Mouse (Mus musculus): Measurements from ENCODE around the gene Sprr2a3.

DNA sequence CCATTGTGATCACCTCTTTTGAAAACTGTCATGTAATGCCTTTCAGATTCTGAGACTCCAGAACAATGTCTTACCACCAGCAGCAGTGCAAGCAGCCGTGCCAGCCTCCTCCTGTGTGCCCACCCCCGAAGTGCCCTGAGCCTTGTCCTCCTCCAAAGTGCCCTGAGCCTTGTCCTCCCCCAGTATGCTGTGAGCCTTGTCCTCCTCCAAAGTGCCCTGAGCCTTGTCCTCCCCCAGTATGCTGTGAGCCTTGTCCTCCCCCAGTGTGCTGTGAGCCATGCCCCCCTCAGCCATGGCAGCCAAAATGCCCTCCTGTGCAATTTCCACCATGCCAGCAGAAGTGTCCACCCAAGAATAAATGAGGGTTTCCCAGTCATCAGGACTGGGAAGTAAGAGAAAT, 32.2 kb downstream of the Sprr2a3 start:
- no peak for TF ChIP-seq GATA1 (IDR thresholded peaks at IDR 0.05; ENCODE audit: borderline replicate concordance, low read length)
- TF ChIP-seq FLI1 (IDR thresholded peaks at IDR 0.05; ENCODE audit: low read length): no peak

All from megakaryocyte, embryonic 14.5 days (primary cell).